Mouse (Mus musculus): Measurements from ENCODE around the gene Cltb. TPM values are rescaled to one million over a fixed set of nuclear protein-coding genes. Genes with fewer than 3 reads are reported as not detected.
"Not testable (repeated sequence)": the region's sequence is repeated elsewhere in the genome, so short reads cannot be mapped to it uniquely, and the experiment has no call there.

Gene Cltb
- 4.2 and 6.1 TPM in 2 replicates for total RNA-seq (2015)
- total RNA-seq (2017) = 11.0 and 13.1 TPM in 2 replicates

GRCm38 (mm10) chr13:54610972-54611754, at the start of gene Cltb:
TSS of gene Cltb (minus strand) at chr13:54611344.
- peak; percentile 68 for ATAC-seq (replicated peaks; ENCODE audit: poor library complexity)

- ATAC-seq (replicated peaks; ENCODE audit: poor library complexity) = no peak
These were observed 49.7 kb upstream of the Cltb start for GRCm38 (mm10) chr13:54660877-54661276.

GRCm38 (mm10) chr13:54650461-54650860, 39.3 kb upstream of the Cltb start:
- no peak for ATAC-seq (replicated peaks; ENCODE audit: poor library complexity)

GRCm38 (mm10) chr13:54635011-54635410, 23.9 kb upstream of the Cltb start:
- ATAC-seq (replicated peaks; ENCODE audit: poor library complexity) = no peak

GRCm38 (mm10) chr13:54632731-54633277, 21.7 kb upstream of the Cltb start:
- ATAC-seq (replicated peaks; ENCODE audit: poor library complexity) = no peak

GRCm38 (mm10) chr13:54629128-54629527, 18.0 kb upstream of the Cltb start:
- no peak for ATAC-seq (replicated peaks; ENCODE audit: poor library complexity)

GRCm38 (mm10) chr13:54621960-54622521, 10.9 kb upstream of the Cltb start:
- ATAC-seq (replicated peaks; ENCODE audit: poor library complexity) = peak; percentile 25

GRCm38 (mm10) chr13:54621155-54621932, 10.2 kb upstream of the Cltb start, which contains the start of gene Faf2:
TSS of gene Faf2 (plus strand) at chr13:54621784.
- ATAC-seq (replicated peaks; ENCODE audit: poor library complexity) = peak; percentile 99

GRCm38 (mm10) chr13:54616998-54617397, 5.9 kb upstream of the Cltb start:
- no peak for ATAC-seq (replicated peaks; ENCODE audit: poor library complexity)

GRCm38 (mm10) chr13:54616307-54616706, 5.2 kb upstream of the Cltb start:
- no peak for ATAC-seq (replicated peaks; ENCODE audit: poor library complexity)

- ATAC-seq (replicated peaks; ENCODE audit: poor library complexity) = not testable (repeated sequence)
These were observed 2.0 kb upstream of the Cltb start for GRCm38 (mm10) chr13:54613141-54613540.

- 0 out of 2 replicates have a peak, but pooled peaks have one; percentile 6 for ATAC-seq (replicated peaks; ENCODE audit: poor library complexity)
These were observed 552 bp downstream of the Cltb start for GRCm38 (mm10) chr13:54610613-54610971.

- no peak for ATAC-seq (replicated peaks; ENCODE audit: poor library complexity)
These were observed 1.8 kb downstream of the Cltb start for GRCm38 (mm10) chr13:54609301-54609700.

GRCm38 (mm10) chr13:54608666-54609065, 2.5 kb downstream of the Cltb start:
- ATAC-seq (replicated peaks; ENCODE audit: poor library complexity) = no peak

GRCm38 (mm10) chr13:54608002-54608401, 3.1 kb downstream of the Cltb start:
- peak; percentile 41 for ATAC-seq (replicated peaks; ENCODE audit: poor library complexity)

- no peak for ATAC-seq (replicated peaks; ENCODE audit: poor library complexity)
These were observed 3.9 kb downstream of the Cltb start for GRCm38 (mm10) chr13:54607204-54607603.

- ATAC-seq (replicated peaks; ENCODE audit: poor library complexity) = no peak
These were observed 5.7 kb downstream of the Cltb start for GRCm38 (mm10) chr13:54605426-54605825.

- ATAC-seq (replicated peaks; ENCODE audit: poor library complexity) = no peak
These were observed 6.9 kb downstream of the Cltb start for GRCm38 (mm10) chr13:54604221-54604620.

GRCm38 (mm10) chr13:54603501-54603900, 7.6 kb downstream of the Cltb start:
- ATAC-seq (replicated peaks; ENCODE audit: poor library complexity) = no peak

- no peak for ATAC-seq (replicated peaks; ENCODE audit: poor library complexity)
These were observed 8.5 kb downstream of the Cltb start for GRCm38 (mm10) chr13:54602639-54603111.

GRCm38 (mm10) chr13:54598622-54599143, 12.5 kb downstream of the Cltb start:
- ATAC-seq (replicated peaks; ENCODE audit: poor library complexity) = no peak

All from megakaryocyte progenitor cell, adult 5-6 weeks (primary cell).